8 mouse cellular contexts compared by ENCODE assay signal in genomic region chr2:9879493-9879892, GRCm38 (mm10). TPM values are rescaled to one million over a fixed set of nuclear protein-coding genes. Genes with fewer than 3 reads are reported as not detected.
DNase-seq lines count a peak whose midpoint lies in the region; ATAC-seq and TF ChIP-seq lines count a peak whose summit lies in the region.

No protein-coding gene starts in this region.

- no peaks in the 10 kb centered on the region for H3K79me2 ChIP-seq in CH12.LX (replicated peaks; ENCODE audit: control insufficient read depth, extremely low read depth, insufficient read depth, poor library complexity, severe bottlenecking)

- H3K4me2 ChIP-seq in CH12.LX (ENCODE audit: insufficient read depth, low read depth, poor library complexity, severe bottlenecking), result peak overlapping the region; percentile 83
- peak overlapping the region; percentile 90 for H3K4me2 ChIP-seq in embryonic facial prominence, embryonic 13.5 days
- H3K4me2 ChIP-seq in neural tube, embryonic 14.5 days (ENCODE audit: low read depth, low read length), result peak overlapping the region; percentile 50

- TF ChIP-seq RAD21 in CH12.LX (IDR thresholded peaks at IDR 0.05; ENCODE audit: low read depth, low read length), result peak; percentile 98

- TF ChIP-seq EP300 in CH12.LX (IDR thresholded peaks at IDR 0.05; ENCODE audit: low read length), result no peak

- no peaks in the 10 kb centered on the region for H3K27me3 ChIP-seq in CH12.LX (replicated peaks)
- H3K27me3 ChIP-seq in embryonic facial prominence, embryonic 13.5 days, result peaks cover 93% of the 10 kb centered on the region
- peaks cover 3% of the 10 kb centered on the region for H3K27me3 ChIP-seq in kidney, adult 2 months (replicated peaks; ENCODE audit: control insufficient read depth, insufficient read depth, low read length)
- H3K27me3 ChIP-seq in neural tube, embryonic 14.5 days (ENCODE audit: control insufficient read depth, insufficient read depth, low read length), result peaks cover 28% of the 10 kb centered on the region

- peaks cover 3% of the 10 kb centered on the region for H3K9me3 ChIP-seq in CH12.LX (replicated peaks; ENCODE audit: low read length)
- no peaks in the 10 kb centered on the region for H3K9me3 ChIP-seq in embryonic facial prominence, embryonic 13.5 days
- H3K9me3 ChIP-seq in neural tube, embryonic 14.5 days (ENCODE audit: control insufficient read depth, low read length), result no peaks in the 10 kb centered on the region

- in situ Hi-C loops in CH12.LX (cut with MboI; ENCODE audit: low pct_ligation_motif_present, low pct_unique_long_range_greater_than_20kb, low sequenced_read_pairs), result loop anchor here (25.0 kb wide), 1 partner anchor 417 kb away; no protein-coding TSS in a partner anchor

- peak; percentile 96 for DNase-seq in CH12.LX (ENCODE audit: extremely low read depth)
- DNase-seq in adrenal gland, postnatal 25 days, result peak; percentile 93
- peak; percentile 91 for DNase-seq in heart, adult 8-10 months (ENCODE audit: low spot score)
- peak; percentile 91 for DNase-seq in kidney, adult 2 months
- DNase-seq in lung, adult 2 months, result peak; percentile 85
- peak; percentile 97 for DNase-seq in thymus, postnatal 14 days

- no peak; the same call in 1 of the 2 replicates for TF ChIP-seq POLR2A in CH12.LX (IDR thresholded peaks at IDR 0.05; ENCODE audit: low read depth, low read length)
- TF ChIP-seq POLR2A in kidney, adult 2 months (IDR thresholded peaks at IDR 0.05; ENCODE audit: low read depth, low read length), result no peak
- TF ChIP-seq POLR2A in lung, adult 2 months (IDR thresholded peaks at IDR 0.05; ENCODE audit: borderline replicate concordance, extremely low read depth, low read depth, low read length), result peak; percentile 57; the same call in 1 of the 2 replicates

- dilution Hi-C loops in CH12.LX (cut with MboI; ENCODE audit: extremely low pct_ligation_motif_present, extremely low pct_unique_long_range_greater_than_20kb, low sequenced_read_pairs), result no loop called here

- H3K36me3 ChIP-seq in CH12.LX (replicated peaks in 1 of 2; ENCODE audit: control insufficient read depth in 1 of 2, insufficient read depth in 1 of 2, low read length in 1 of 2), result no peaks in the 10 kb centered on the region
- H3K36me3 ChIP-seq in embryonic facial prominence, embryonic 13.5 days, result no peaks in the 10 kb centered on the region
- H3K36me3 ChIP-seq in kidney, adult 2 months (ENCODE audit: control insufficient read depth, insufficient read depth, low read length), result no peaks in the 10 kb centered on the region
- no peaks in the 10 kb centered on the region for H3K36me3 ChIP-seq in neural tube, embryonic 14.5 days (ENCODE audit: control insufficient read depth, insufficient read depth, low read length)

- WGBS in embryonic facial prominence, embryonic 13.5 days, result under 1% methylated on average over 21 of the region's 21 CpGs
- WGBS in kidney, adult 2 months, result 1% methylated on average over 21 of the region's 21 CpGs
- under 1% methylated on average over 21 of the region's 21 CpGs for WGBS in lung, adult 2 months
- 0% methylated on average over 21 of the region's 21 CpGs for WGBS in neural tube, embryonic 14.5 days

- H3K9ac ChIP-seq in CH12.LX (ENCODE audit: insufficient read depth, low read depth), result peak overlapping the region; percentile 84; the same call in 1 of the 2 replicates
- H3K9ac ChIP-seq in embryonic facial prominence, embryonic 13.5 days, result peak overlapping the region; percentile 75
- H3K9ac ChIP-seq in neural tube, embryonic 14.5 days (replicated peaks; ENCODE audit: low read depth, low read length), result no peak overlapping the region

- peak; percentile 92 for ATAC-seq in embryonic facial prominence, embryonic 13.5 days (ENCODE audit: insufficient number of reproducible peaks, insufficient read depth, low FRiP score, low TSS enrichment, low read depth)
- ATAC-seq in neural tube, embryonic 14.5 days (ENCODE audit: low read depth), result peak; percentile 91

- H3K27ac ChIP-seq in CH12.LX (ENCODE audit: insufficient read depth, low read depth), result 0 out of 2 replicates have a peak overlapping the region, but pooled peaks have one; percentile 27
- H3K27ac ChIP-seq in embryonic facial prominence, embryonic 13.5 days, result peak overlapping the region; percentile 83
- H3K27ac ChIP-seq in kidney, adult 2 months (ENCODE audit: insufficient read depth, low read depth, low read length), result peak overlapping the region; percentile 14; the same call in 1 of the 2 replicates
- H3K27ac ChIP-seq in neural tube, embryonic 14.5 days (ENCODE audit: low read depth, low read length), result no peak overlapping the region

- H3K4me1 ChIP-seq in CH12.LX (ENCODE audit: control insufficient read depth in 1 of 2, insufficient read depth in 2 of 2), result 0 out of 4 replicates have a peak, but pooled peaks cover 0 to 2% of the 10 kb centered on the region in 2 experiments
- peaks cover 59% of the 10 kb centered on the region for H3K4me1 ChIP-seq in embryonic facial prominence, embryonic 13.5 days
- no peaks in the 10 kb centered on the region for H3K4me1 ChIP-seq in kidney, adult 2 months (ENCODE audit: control insufficient read depth, insufficient read depth, low read length)
- no peaks in the 10 kb centered on the region for H3K4me1 ChIP-seq in lung, adult 2 months (ENCODE audit: control insufficient read depth, insufficient read depth, low read length)
- H3K4me1 ChIP-seq in neural tube, embryonic 14.5 days (ENCODE audit: control insufficient read depth, insufficient read depth, low read length), result peaks cover 3% of the 10 kb centered on the region; the same call in 1 of the 2 replicates

- peak overlapping the region; percentile 52 to 69 (median 60) for H3K4me3 ChIP-seq in CH12.LX (replicated peaks in 1 of 3; ENCODE audit: low read depth in 2 of 3, low read length in 2 of 3, poor library complexity in 1 of 3)
- H3K4me3 ChIP-seq in embryonic facial prominence, embryonic 13.5 days, result peak overlapping the region; percentile 54
- peak overlapping the region; percentile 45 for H3K4me3 ChIP-seq in kidney, adult 2 months (ENCODE audit: insufficient read depth, low read depth, low read length)
- H3K4me3 ChIP-seq in lung, adult 2 months (replicated peaks; ENCODE audit: extremely low read depth, low read depth, low read length), result peak overlapping the region; percentile 34
- H3K4me3 ChIP-seq in neural tube, embryonic 14.5 days (ENCODE audit: low read depth, low read length), result peak overlapping the region; percentile 26; the same call in 1 of the 2 replicates

- peak; percentile 52 to 88 for TF ChIP-seq CTCF in CH12.LX (conservative IDR thresholded peaks at IDR 0.05 in 1 of 2, IDR thresholded peaks at IDR 0.05 in 1 of 2; ENCODE audit: low read depth in 2 of 2, low read length in 2 of 2)
- peak; percentile 68 for TF ChIP-seq CTCF in kidney, adult 2 months (conservative IDR thresholded peaks at IDR 0.05; ENCODE audit: insufficient read depth, insufficient read length, low read depth, low read length)
- TF ChIP-seq CTCF in lung, adult 2 months (IDR thresholded peaks at IDR 0.05; ENCODE audit: insufficient read depth, low read length), result peak; percentile 80

TF ChIP-seq in CH12.LX, 34 proteins besides CTCF, POLR2A, EP300 and RAD21 (continues in another document):
- TF ChIP-seq RCOR1 (conservative IDR thresholded peaks at IDR 0.05; ENCODE audit: low read depth, low read length), result no peak
- TF ChIP-seq USF1 (IDR thresholded peaks at IDR 0.05; ENCODE audit: low read depth, low read length), result no peak
- 0 out of 2 replicates have a peak, but pooled peaks have one; percentile 40 for TF ChIP-seq TCF12 (IDR thresholded peaks at IDR 0.05; ENCODE audit: low read depth, low read length)
- TF ChIP-seq ELF1 (IDR thresholded peaks at IDR 0.05; ENCODE audit: low read depth, low read length), result peak; percentile 49; the same call in 1 of the 2 replicates
- no peak for TF ChIP-seq UBTF (IDR thresholded peaks at IDR 0.05; ENCODE audit: low read depth, low read length)
- TF ChIP-seq SIN3A (IDR thresholded peaks at IDR 0.05; ENCODE audit: low read length), result peak; percentile 6; the same call in 1 of the 2 replicates
- TF ChIP-seq IRF4 (IDR thresholded peaks at IDR 0.05; ENCODE audit: low read depth, low read length), result 0 out of 2 replicates have a peak, but pooled peaks have one; percentile 34
- peak; percentile 52; the same call in 1 of the 2 replicates for TF ChIP-seq MEF2A (IDR thresholded peaks at IDR 0.05; ENCODE audit: borderline replicate concordance, low read depth, low read length)
- peak; percentile 78 for TF ChIP-seq ZC3H11A (IDR thresholded peaks at IDR 0.05; ENCODE audit: low read depth, low read length)

RNA-seq across cellular contexts. Expression of gene 4930412O13Rik, which starts 1.6 kb away (rescaled TPM):
- not detected in 2 replicates for total RNA-seq in CH12.LX (2012; rRNA removed)
- not detected in 2 replicates for total RNA-seq in CH12.LX (2014; rRNA removed)
- polyA plus RNA-seq in CH12.LX (2012; ENCODE audit: insufficient read length, low read depth), result not detected in 2 replicates
- 2.5 and 2.6 TPM in 2 replicates for total RNA-seq in adrenal gland, postnatal 25 days (2021)
- 1.0 TPM in 1 of 2 replicates, not detected in the other for polyA plus RNA-seq in embryonic facial prominence, embryonic 13.5 days (2015; fragmentation: Nextera tagmentation; extraction: Ambion mirVana)
- not detected for total RNA-seq in heart, adult 8-10 months (2022)
- polyA plus RNA-seq in kidney, adult 2 months (2012; rRNA removed), result 0.39 and 1.4 TPM in 2 replicates
- not detected in 2 replicates for polyA plus RNA-seq in lung, adult 2 months (2012; rRNA removed)
- polyA plus RNA-seq in neural tube, embryonic 14.5 days (2014; fragmentation: Nextera tagmentation; extraction: Ambion mirVana), result 0.94 TPM in 1 of 2 replicates, not detected in the other

RNA-seq across cellular contexts. Expression of gene 9230102O04Rik, which starts 9.8 kb away (rescaled TPM):
- total RNA-seq in CH12.LX (2012; rRNA removed), result 0.17 and 0.38 TPM in 2 replicates
- not detected in 2 replicates for total RNA-seq in CH12.LX (2014; rRNA removed)
- not detected in 2 replicates for polyA plus RNA-seq in CH12.LX (2012; ENCODE audit: insufficient read length, low read depth)
- total RNA-seq in adrenal gland, postnatal 25 days (2021), result not detected in 2 replicates
- polyA plus RNA-seq in embryonic facial prominence, embryonic 13.5 days (2015; fragmentation: Nextera tagmentation; extraction: Ambion mirVana), result 0.70 and 0.79 TPM in 2 replicates
- not detected for total RNA-seq in heart, adult 8-10 months (2022)
- 1.6 and 2.8 TPM in 2 replicates for polyA plus RNA-seq in kidney, adult 2 months (2012; rRNA removed)
- polyA plus RNA-seq in lung, adult 2 months (2012; rRNA removed), result not detected in 2 replicates
- polyA plus RNA-seq in neural tube, embryonic 14.5 days (2014; fragmentation: Nextera tagmentation; extraction: Ambion mirVana), result 0.46 TPM in 1 of 2 replicates, not detected in the other

RNA-seq across cellular contexts. Expression of gene Gata3, which starts 10.3 kb away (rescaled TPM):
- total RNA-seq in CH12.LX (2012; rRNA removed) (0.08 and 0.34 TPM in 2 replicates), CH12.LX (2014; rRNA removed) (0.11 and 0.20 TPM in 2 replicates)
- polyA plus RNA-seq in CH12.LX (2012; ENCODE audit: insufficient read length, low read depth), result 0.50 and 0.63 TPM in 2 replicates
- 17.2 and 25.5 TPM in 2 replicates for total RNA-seq in adrenal gland, postnatal 25 days (2021)
- 21.7 and 29.8 TPM in 2 replicates for polyA plus RNA-seq in embryonic facial prominence, embryonic 13.5 days (2015; fragmentation: Nextera tagmentation; extraction: Ambion mirVana)
- 1 to 10 TPM; 1.2 to 1.7 (median 1.3) TPM for total RNA-seq in heart, adult 8-10 months (2022)
- polyA plus RNA-seq in kidney, adult 2 months (2012; rRNA removed), result 14.9 and 15.4 TPM in 2 replicates
- polyA plus RNA-seq in lung, adult 2 months (2012; rRNA removed), result 12.3 and 13.9 TPM in 2 replicates
- 8.7 and 13.3 TPM in 2 replicates for polyA plus RNA-seq in neural tube, embryonic 14.5 days (2014; fragmentation: Nextera tagmentation; extraction: Ambion mirVana)
